Mouse (Mus musculus) lung, postnatal 14 days (tissue): ENCODE measurements around the gene Ccdc120.

Experiments used
- DNase-seq: peaks from one replicate; pipeline ENCODE4 v3.0.0; 2021

Ccdc120 gene

DNA sequence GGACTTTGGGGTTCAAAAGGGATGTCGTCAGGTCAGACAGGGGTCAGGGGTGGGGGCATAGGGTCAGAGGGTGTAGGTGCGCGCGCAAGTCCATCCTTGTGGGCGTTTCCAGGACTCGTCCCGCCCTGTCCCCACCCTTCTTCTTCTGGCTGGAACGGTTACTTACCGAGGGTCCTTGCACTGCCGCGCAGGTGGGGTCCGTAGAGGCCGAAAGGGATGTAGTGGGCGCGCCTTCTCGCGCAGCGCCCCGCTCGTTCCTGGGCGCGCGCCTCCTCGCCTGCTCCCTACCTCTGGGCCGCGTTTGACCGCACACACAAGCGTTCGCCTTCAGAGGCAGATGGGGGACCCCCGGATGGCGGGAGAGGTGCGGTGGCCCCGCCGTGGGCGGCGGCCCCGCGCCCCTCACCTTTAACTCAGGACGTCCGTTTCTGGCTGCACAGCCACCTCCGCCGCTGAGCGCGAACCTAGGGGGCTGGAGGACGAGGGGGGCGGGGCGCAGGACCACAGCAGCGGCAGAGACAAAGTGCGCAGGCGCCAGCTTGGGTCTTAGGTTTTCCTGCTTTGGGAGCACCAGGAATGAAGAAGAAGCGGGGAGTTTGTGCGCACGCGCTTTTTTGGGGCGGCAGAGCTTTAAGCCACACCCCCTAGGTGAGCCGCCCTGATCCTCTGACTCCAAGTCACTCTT is at the start of gene Ccdc120:
TSS of gene Ccdc120 (minus strand) at position 474 of the 685 bp plus-strand sequence.
- peak; percentile 66 for DNase-seq

GRCm38 (mm10) chrX:7797327-7797726 is 46.6 kb upstream of the Ccdc120 start:
- DNase-seq: no peak

DNA sequence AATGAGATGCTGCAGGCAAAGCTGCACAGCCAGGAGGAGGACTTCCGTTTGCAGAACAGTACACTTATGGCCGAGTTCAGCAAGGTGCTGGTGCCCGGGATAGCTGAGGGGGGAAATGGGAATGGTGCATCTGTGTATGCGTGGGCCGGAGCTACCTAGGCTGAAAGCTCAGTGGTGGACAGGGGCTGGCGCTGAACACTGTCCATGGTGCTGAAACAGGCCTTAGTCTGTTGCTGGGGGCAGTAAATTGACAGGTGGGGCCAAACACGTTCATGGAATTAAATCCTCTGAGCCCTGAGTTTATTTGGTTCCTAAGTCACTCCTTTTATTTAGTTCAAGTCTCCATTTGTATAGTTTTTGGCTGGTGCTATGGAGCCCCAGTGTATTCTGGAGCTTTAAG is 44.3 kb upstream of the Ccdc120 start:
- DNase-seq: peak; percentile 47

GRCm38 (mm10) chrX:7793361-7793760 is 42.7 kb upstream of the Ccdc120 start:
- no peak for DNase-seq

GRCm38 (mm10) chrX:7790309-7790708 is 39.6 kb upstream of the Ccdc120 start:
- DNase-seq: no peak

- peak; percentile 74 for DNase-seq
Measured at GRCm38 (mm10) chrX:7789542-7790136, 38.9 kb upstream of the Ccdc120 start, which contains the start of gene Gripap1. Gripap1 (plus strand) TSS chrX:7789765.

DNA sequence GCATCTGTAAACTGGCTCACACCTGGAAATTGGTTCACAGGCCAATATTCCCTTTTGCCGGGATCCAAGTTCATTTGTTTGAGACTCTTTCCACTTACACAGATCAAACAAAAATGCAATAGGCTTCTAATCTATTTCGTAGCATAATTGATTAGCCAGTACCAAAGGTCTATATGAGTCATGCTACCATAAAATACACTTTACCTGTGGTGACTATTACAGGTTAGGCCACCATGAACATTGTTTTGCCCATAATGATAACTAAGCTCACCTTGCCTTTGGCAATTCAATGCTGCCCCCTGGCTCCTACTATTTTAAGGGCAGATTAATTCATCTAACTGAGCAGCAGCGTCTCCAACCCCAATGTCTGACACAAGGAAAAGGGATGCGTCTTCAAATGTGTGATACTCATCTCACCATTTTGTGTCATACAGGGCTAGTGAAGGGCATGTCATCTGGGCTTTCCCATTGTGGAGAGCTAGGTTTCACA is 31.9 kb upstream of the Ccdc120 start:
- DNase-seq: no peak

DNA sequence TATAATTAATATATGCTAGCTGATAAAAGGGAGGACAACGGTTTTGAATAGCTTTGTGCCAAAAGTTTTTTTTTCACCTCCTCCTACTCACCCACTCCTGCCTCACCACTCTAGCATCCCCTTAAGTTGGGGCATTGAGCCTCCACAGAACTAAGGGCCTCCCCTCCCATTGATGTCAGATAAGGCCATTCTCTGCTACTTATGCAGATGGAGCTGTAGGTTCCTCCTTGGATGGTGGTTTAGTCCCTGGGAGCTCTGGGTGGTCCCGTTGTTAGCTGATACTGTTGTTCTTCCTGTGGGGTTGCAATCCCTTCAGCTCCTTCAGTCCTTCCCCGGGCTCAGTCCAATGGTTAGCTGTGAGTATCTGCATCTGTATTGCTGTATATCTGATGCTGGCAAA is 28.6 kb upstream of the Ccdc120 start:
- no peak for DNase-seq

DNA sequence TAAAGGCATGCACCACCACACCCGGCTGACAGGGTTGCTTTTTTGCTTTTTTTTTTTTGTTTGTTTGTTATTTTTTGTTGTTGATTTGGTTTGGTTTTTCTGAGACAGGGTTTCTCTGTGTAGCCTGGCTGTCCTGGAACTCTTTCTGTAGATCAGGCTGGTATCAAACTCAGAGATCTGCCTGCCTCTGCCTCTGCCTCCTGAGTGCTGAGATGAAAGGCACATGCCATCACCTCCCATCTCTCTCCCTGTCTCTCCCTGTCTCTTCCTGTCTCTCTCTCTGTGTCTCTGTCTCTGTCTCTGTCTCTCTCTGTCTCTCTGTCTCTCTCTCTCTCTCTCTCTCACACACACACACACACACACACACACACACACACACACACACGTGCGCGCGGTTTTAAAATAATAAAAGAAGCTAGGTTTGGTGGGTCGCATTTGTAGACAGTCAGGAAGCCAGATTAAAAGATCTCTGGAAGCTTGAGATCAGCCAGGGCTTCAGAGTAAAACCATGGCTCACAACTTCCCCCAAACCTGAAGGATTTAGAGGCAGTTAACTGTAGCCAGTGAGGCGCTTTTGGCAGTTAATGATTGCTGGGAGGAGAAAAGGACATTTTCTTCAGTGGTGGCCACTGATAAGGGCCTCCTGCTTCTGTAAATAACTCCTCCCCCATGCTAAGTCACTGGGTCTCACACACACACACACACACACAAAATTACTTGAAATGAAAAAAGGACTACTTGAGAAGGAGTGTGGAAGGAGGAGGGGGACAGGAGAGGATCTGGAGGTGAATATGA is 27.9 kb upstream of the Ccdc120 start:
- no peak for DNase-seq

GRCm38 (mm10) chrX:7776329-7777082 is 25.8 kb upstream of the Ccdc120 start:
- peak; percentile 71 for DNase-seq

GRCm38 (mm10) chrX:7775501-7776205 is 24.9 kb upstream of the Ccdc120 start:
- no peak for DNase-seq

DNA sequence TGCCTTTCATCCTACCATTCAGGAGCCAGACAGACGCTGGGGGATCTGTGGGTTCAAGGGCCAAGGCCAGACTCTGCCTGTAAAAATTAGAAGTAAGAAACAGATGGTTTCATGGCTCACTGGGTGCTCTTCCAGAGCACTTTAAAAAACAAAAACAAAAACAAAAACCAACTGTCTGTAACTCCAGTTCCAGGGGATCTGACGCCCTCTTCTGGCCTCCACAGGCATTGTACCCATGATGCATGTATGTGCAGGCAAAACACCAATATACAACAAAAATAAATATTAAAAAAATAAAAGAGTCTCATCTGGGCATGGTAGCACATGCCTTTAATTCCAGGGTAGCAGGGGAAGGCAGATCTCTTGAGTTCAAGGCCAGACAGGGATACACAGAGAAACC is 22.1 kb upstream of the Ccdc120 start:
- DNase-seq: no peak

- no peak for DNase-seq
Measured at GRCm38 (mm10) chrX:7769302-7770017, 18.8 kb upstream of the Ccdc120 start.

- DNase-seq: peak; percentile 58
Measured at GRCm38 (mm10) chrX:7765764-7766163, 15.1 kb upstream of the Ccdc120 start.

DNA sequence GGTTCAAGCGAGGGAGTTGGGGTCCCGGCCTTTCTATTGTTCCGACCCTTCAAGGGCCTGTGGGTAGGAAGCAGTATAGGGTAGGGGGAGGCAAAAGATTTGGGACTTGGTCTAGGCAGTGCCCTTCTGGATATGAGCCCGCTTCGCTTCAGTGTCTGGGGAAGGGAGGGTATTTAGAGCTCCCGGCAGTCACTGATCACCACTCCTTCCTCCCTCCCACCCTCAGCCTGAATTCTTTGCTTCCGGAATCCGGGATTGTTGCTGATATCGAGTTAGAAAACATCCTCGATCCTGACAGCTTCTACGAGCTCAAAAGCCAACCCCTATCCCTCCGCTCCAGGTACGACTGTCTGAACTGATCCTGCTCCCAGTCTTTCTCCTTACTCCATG is 14.6 kb upstream of the Ccdc120 start:
- no peak for DNase-seq

GRCm38 (mm10) chrX:7764657-7765280 is 14.1 kb upstream of the Ccdc120 start:
- no peak for DNase-seq

DNA sequence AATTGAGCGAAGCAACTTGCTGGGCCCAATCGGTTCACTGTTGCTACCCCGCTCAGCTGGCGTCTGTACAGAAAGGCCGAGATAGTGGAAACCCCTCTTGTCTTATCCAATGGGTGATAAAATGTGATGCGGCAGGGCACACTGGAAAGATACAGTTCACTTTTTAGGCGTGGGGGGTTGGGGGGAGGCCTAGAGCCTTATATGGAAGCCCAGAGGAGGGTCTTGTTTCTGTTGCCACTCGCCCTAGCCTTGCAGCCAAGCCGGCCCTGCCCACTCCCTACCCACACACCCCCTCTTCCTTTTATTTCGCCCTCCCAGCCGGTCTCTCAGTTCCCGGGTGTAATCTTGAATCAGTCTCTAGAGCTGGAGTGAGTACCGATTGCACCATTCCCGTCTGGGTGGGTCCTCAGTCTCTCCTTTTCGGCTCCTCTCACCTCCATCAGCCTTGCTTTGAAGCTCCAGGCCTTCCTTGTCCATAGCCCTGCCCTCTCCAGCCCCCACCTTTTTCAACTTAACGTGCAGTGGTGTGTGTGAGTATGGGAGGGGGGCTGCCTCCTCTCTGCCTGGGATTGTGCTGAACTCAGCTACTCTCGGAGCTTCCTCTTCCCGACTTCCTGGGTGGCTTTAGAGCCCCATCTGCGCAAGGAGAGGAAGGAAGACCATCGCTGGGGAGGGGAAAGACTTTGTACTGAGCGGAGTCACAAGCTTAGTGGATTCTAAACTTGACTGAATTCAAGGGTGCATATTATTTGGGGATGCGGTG is 13.1 kb upstream of the Ccdc120 start:
- peak; percentile 35 for DNase-seq

DNA sequence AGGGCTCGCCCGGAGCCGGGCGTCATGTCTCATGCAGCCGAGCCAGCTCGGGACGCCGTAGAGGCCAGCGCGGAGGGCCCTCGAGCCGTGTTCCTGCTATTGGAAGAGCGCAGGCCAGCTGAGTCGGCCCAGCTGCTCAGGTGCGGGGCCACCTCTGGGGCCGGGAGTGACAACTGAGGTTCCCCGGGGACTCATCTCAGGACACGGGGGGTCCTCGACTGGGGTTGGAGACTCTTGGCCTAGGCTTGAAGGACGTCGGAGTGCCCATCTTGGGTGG is 12.2 kb upstream of the Ccdc120 start:
- no peak for DNase-seq

DNA sequence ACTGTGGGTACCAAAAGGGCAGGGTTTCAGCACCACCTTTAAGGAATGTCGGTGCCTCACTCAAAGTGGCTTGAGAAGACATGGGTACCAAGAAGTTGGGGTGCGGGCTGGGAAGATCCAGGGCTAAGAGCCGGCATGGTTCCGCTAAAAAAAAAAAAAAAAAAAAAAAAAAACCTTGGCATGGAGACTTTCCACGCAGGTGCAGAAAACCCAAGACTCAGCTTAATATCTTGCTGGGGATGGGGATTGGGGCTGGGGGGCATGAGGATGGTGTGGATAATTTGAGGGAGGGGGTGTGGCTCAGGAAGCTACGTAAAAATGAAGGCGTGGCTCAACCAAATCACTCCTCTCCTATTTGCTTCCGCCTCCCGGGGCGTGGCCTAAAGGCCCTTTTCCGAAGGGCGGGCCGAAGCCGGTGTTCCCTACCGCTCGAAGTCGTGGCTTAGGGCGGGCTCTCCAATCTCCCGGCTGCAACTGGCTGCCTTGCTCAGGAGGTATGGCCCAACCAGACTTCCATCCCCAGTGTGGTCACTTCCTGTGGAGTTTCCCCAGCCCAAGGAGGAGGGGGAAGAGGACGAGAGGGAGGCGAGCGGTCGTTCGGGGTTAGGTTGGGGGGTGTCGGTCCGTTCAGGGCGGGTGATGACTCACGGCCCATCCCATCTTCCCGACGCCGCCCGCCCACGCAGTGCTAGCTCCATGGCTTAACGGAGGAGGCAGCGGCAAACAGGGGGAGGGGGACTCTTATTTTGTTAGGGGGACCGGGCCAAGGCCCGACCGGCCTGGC is 11.6 kb upstream of the Ccdc120 start, which contains the start of gene Tfe3:
TSS of gene Tfe3 (plus strand) at position 424 of the 784 bp plus-strand sequence.
- DNase-seq: peak; percentile 88

DNA sequence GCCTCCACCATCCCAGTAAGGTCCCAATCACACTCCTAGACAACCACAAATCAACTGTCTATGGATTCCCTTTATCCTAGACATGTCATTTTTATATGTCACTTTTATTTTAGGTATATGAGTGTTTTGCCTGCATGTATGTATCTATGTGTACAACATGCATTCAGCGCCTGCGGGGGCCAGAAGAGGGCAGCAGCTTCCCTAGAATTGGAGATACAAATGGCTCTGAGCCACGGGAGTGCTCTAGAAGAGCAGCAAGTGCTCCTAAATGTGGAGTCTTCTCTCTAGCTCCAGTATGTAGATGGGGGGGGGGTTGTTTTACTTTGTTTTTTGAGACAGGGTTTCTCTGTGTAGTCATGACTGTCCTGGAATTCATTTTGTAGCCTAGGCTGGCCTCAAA is 2.9 kb upstream of the Ccdc120 start:
- DNase-seq: peak; percentile 41
